Mouse (Mus musculus) hematopoietic stem cell, adult 5-6 weeks (primary cell): Measurements from ENCODE around the gene Vmn1r132. TPM values are rescaled to one million over a fixed set of nuclear protein-coding genes. Genes with fewer than 3 reads are reported as not detected.
"Not testable (repeated sequence)": the region's sequence is repeated elsewhere in the genome, so short reads cannot be mapped to it uniquely, and the experiment has no call there.

Source experiments
- ATAC-seq, 2 experiments: fragments of 125-278 bp in 1 of 2; replicated peaks in 1 of 2; 2 replicates each; pipeline ENCODE4 v1.8.0; 2016 to 2017; ENCODE audit warnings: inconsistent platforms in 2 of 2, mild to moderate bottlenecking in 2 of 2, moderate number of reproducible peaks in 2 of 2, low read depth in 1 of 2, moderate TSS enrichment in 1 of 2; ENCODE audit not compliant: low FRiP score in 2 of 2, poor library complexity in 2 of 2, severe bottlenecking in 2 of 2, insufficient read depth in 1 of 2, low TSS enrichment in 1 of 2
- total RNA-seq: library from RNA; stranded (forward); fragments of 172-1452, 232-1000 nt; gene quantifications from 2 replicates; pipeline ENCODE4 v1.2.3, GENCODE M21; 2017

The Vmn1r132 gene
- total RNA-seq, result not detected in 2 replicates

- ATAC-seq, result not testable (repeated sequence)
These were observed at the start of gene Vmn1r132 for GRCm38 (mm10) chr7:21613792-21614191. Gene Vmn1r132 (plus strand): TSS chr7:21614092.

Other genes starting within 250 kb of the Vmn1r132 start
- not detected in 2 replicates for gene Gm6882, start 181.3 kb upstream of the Vmn1r132 start, total RNA-seq
- gene Vmn1r130, start 102.3 kb upstream of the Vmn1r132 start, total RNA-seq, result not detected in 2 replicates
- not detected in 2 replicates for gene Vmn1r131, start 68.0 kb upstream of the Vmn1r132 start, total RNA-seq
- not detected in 2 replicates for gene Gm4175, start 147.4 kb downstream of the Vmn1r132 start, total RNA-seq
- not detected in 2 replicates for gene Gm4177, start 182.6 kb downstream of the Vmn1r132 start, total RNA-seq
- gene Vmn1r135, start 218.3 kb downstream of the Vmn1r132 start, total RNA-seq, result not detected in 2 replicates
- gene Gm5725, start 230.2 kb downstream of the Vmn1r132 start, total RNA-seq, result not detected in 2 replicates